Mouse (Mus musculus): Measurements from ENCODE around the gene Josd1. TPM values are rescaled to one million over a fixed set of nuclear protein-coding genes. Genes with fewer than 3 reads are reported as not detected.

The Josd1 gene
- polyA plus RNA-seq, 1 experiment, result 40.6 TPM

GRCm38 (mm10) chr15:79708229-79708822 lies 20.6 kb upstream of the Josd1 start:
- Histone ChIP-seq H3K4me3 (no peak overlapping the region), H3K36me3 (ENCODE audit: control insufficient read depth, insufficient read depth) (peaks cover 35% of the 10 kb centered on the region), H3K79me2 (ENCODE audit: control insufficient read depth, insufficient read depth) (no peaks in the 10 kb centered on the region), H3K27me3 (ENCODE audit: control insufficient read depth, insufficient read depth, insufficient read length) (no peaks in the 10 kb centered on the region), H3ac (ENCODE audit: control insufficient read depth, insufficient read length) (no peak overlapping the region), H3K4me2 (ENCODE audit: low read depth) (no peak overlapping the region)
- TF ChIP-seq MYOG (IDR thresholded peaks at IDR 0.05; ENCODE audit: control insufficient read depth in 1 of 3, insufficient read depth in 1 of 3, insufficient read length in 2 of 3, low read depth in 2 of 3) (no peak), POLR2A (IDR thresholded peaks at IDR 0.05; ENCODE audit: insufficient read length, low read depth) (no peak), CEBPB (IDR thresholded peaks at IDR 0.05; ENCODE audit: insufficient read depth, poor library complexity, severe bottlenecking) (no peak), TCF12 (IDR thresholded peaks at IDR 0.05; ENCODE audit: insufficient read depth, poor library complexity, severe bottlenecking) (no peak), MYOD1 (IDR thresholded peaks at IDR 0.05; ENCODE audit: control insufficient read depth in 1 of 3, insufficient read length in 2 of 3, low read depth in 2 of 3) (no peak), REST (IDR thresholded peaks at IDR 0.05; ENCODE audit: insufficient read depth, insufficient read length) (no peak), POLR2AphosphoS2 (IDR thresholded peaks at IDR 0.05; ENCODE audit: insufficient read length, low read depth) (no peak), SRF (IDR thresholded peaks at IDR 0.05; ENCODE audit: control insufficient read depth, insufficient read length, low read depth) (no peak), USF1 (IDR thresholded peaks at IDR 0.05; ENCODE audit: low read depth) (no peak), TCF3 (IDR thresholded peaks at IDR 0.05; ENCODE audit: insufficient read length, low read depth) (no peak), E2F4 (IDR thresholded peaks at IDR 0.05; ENCODE audit: insufficient read depth) (no peak), MAX (IDR thresholded peaks at IDR 0.05; ENCODE audit: low read depth) (no peak)

- TF ChIP-seq SRF (IDR thresholded peaks at IDR 0.05; ENCODE audit: control insufficient read depth, insufficient read length, low read depth) (no peak), MYOG (IDR thresholded peaks at IDR 0.05; ENCODE audit: control insufficient read depth in 1 of 3, insufficient read depth in 1 of 3, insufficient read length in 2 of 3, low read depth in 2 of 3) (no peak), REST (IDR thresholded peaks at IDR 0.05; ENCODE audit: insufficient read depth, insufficient read length) (no peak), POLR2A (IDR thresholded peaks at IDR 0.05; ENCODE audit: insufficient read length, low read depth) (no peak)
- Histone ChIP-seq H3ac (ENCODE audit: control insufficient read depth, insufficient read length) (no peak overlapping the region), H3K79me2 (ENCODE audit: control insufficient read depth, insufficient read depth) (no peaks in the 10 kb centered on the region), H3K36me3 (ENCODE audit: control insufficient read depth, insufficient read depth) (peaks cover 35% of the 10 kb centered on the region), H3K4me3 (no peak overlapping the region), H3K27me3 (ENCODE audit: control insufficient read depth, insufficient read depth, insufficient read length) (no peaks in the 10 kb centered on the region), H3K4me2 (ENCODE audit: low read depth) (no peak overlapping the region)
Observed at GRCm38 (mm10) chr15:79706603-79707214, 19.0 kb upstream of the Josd1 start.

GRCm38 (mm10) chr15:79697558-79698187 lies 10.0 kb upstream of the Josd1 start:
- Histone ChIP-seq H3K79me2 (ENCODE audit: control insufficient read depth, insufficient read depth) (peaks cover 55% of the 10 kb centered on the region), H3K4me3 (no peak overlapping the region), H3K27me3 (ENCODE audit: control insufficient read depth, insufficient read depth, insufficient read length) (no peaks in the 10 kb centered on the region), H3ac (ENCODE audit: control insufficient read depth, insufficient read length) (no peak overlapping the region), H3K4me2 (ENCODE audit: low read depth) (no peak overlapping the region), H3K36me3 (ENCODE audit: control insufficient read depth, insufficient read depth) (peaks cover 11% of the 10 kb centered on the region)
- TF ChIP-seq POLR2A (IDR thresholded peaks at IDR 0.05; ENCODE audit: insufficient read length, low read depth) (no peak), SRF (IDR thresholded peaks at IDR 0.05; ENCODE audit: control insufficient read depth, insufficient read length, low read depth) (no peak), MYOG (IDR thresholded peaks at IDR 0.05; ENCODE audit: control insufficient read depth in 1 of 3, insufficient read depth in 1 of 3, insufficient read length in 2 of 3, low read depth in 2 of 3) (peak in 1 of 3 experiments; percentile 27), CEBPB (IDR thresholded peaks at IDR 0.05; ENCODE audit: insufficient read depth, poor library complexity, severe bottlenecking) (no peak), E2F4 (IDR thresholded peaks at IDR 0.05; ENCODE audit: insufficient read depth) (no peak), TCF12 (IDR thresholded peaks at IDR 0.05; ENCODE audit: insufficient read depth, poor library complexity, severe bottlenecking) (no peak)

- TF ChIP-seq CEBPB (IDR thresholded peaks at IDR 0.05; ENCODE audit: insufficient read depth, poor library complexity, severe bottlenecking), result no peak
- TF ChIP-seq E2F4 (IDR thresholded peaks at IDR 0.05; ENCODE audit: insufficient read depth), result no peak
- TF ChIP-seq MYOG (IDR thresholded peaks at IDR 0.05; ENCODE audit: control insufficient read depth in 1 of 3, insufficient read depth in 1 of 3, insufficient read length in 2 of 3, low read depth in 2 of 3), result no peak
- TF ChIP-seq MYOD1 (IDR thresholded peaks at IDR 0.05; ENCODE audit: control insufficient read depth in 1 of 3, insufficient read length in 2 of 3, low read depth in 2 of 3), result no peak
- TF ChIP-seq REST (IDR thresholded peaks at IDR 0.05; ENCODE audit: insufficient read depth, insufficient read length), result no peak
- no peak for TF ChIP-seq SRF (IDR thresholded peaks at IDR 0.05; ENCODE audit: control insufficient read depth, insufficient read length, low read depth)
- TF ChIP-seq TCF12 (IDR thresholded peaks at IDR 0.05; ENCODE audit: insufficient read depth, poor library complexity, severe bottlenecking), result no peak
- no peak for TF ChIP-seq POLR2A (IDR thresholded peaks at IDR 0.05; ENCODE audit: insufficient read length, low read depth)
- TF ChIP-seq MAX (IDR thresholded peaks at IDR 0.05; ENCODE audit: low read depth), result no peak
- Histone ChIP-seq H3K79me2 (ENCODE audit: control insufficient read depth, insufficient read depth) (peaks cover 61% of the 10 kb centered on the region), H3K4me3 (no peak overlapping the region), H3K27me3 (ENCODE audit: control insufficient read depth, insufficient read depth, insufficient read length) (no peaks in the 10 kb centered on the region), H3K36me3 (ENCODE audit: control insufficient read depth, insufficient read depth) (peaks cover 11% of the 10 kb centered on the region), H3ac (ENCODE audit: control insufficient read depth, insufficient read length) (no peak overlapping the region), H3K4me2 (ENCODE audit: low read depth) (no peak overlapping the region)
Observed at GRCm38 (mm10) chr15:79697011-79697410, 9.3 kb upstream of the Josd1 start.
